Mouse (Mus musculus) embryonic facial prominence, embryonic 13.5 days (tissue): Measurements from ENCODE around the gene Fbln1. TPM values are rescaled to one million over a fixed set of nuclear protein-coding genes. Genes with fewer than 3 reads are reported as not detected.

Experiments
- ATAC-seq: fragments of 200-750 bp; cut with Nextera tagmentation; 2 replicates; pipeline ENCODE4 v1.8.0; 2017; ENCODE audit warnings: low read depth; ENCODE audit not compliant: insufficient number of reproducible peaks, insufficient read depth, low FRiP score, low TSS enrichment
- H3K27ac ChIP-seq: fragments of 300-500 bp; sonication (generic); 2 replicates; pipeline ENCODE4 v1.5.1; 2015; ENCODE audit warnings: moderate library complexity, mild to moderate bottlenecking, inconsistent platforms
- H3K27me3 ChIP-seq: fragments of 300-500 bp; sonication (generic); 2 replicates; pipeline ENCODE4 v1.6.1; 2015; ENCODE audit warnings: mild to moderate bottlenecking, inconsistent platforms
- H3K36me3 ChIP-seq: fragments of 300-500 bp; sonication (generic); 2 replicates; pipeline ENCODE4 v1.6.1; 2015; ENCODE audit warnings: mild to moderate bottlenecking, inconsistent platforms
- H3K4me1 ChIP-seq: fragments of 300-500 bp; sonication (generic); 2 replicates; pipeline ENCODE4 v1.6.1; 2015; ENCODE audit warnings: inconsistent platforms
- H3K4me2 ChIP-seq: fragments of 300-500 bp; sonication (generic); 2 replicates; pipeline ENCODE4 v1.6.1; 2015; ENCODE audit warnings: moderate library complexity, mild to moderate bottlenecking, inconsistent platforms
- H3K4me3 ChIP-seq: fragments of 300-500 bp; sonication (generic); 2 replicates; pipeline ENCODE4 v1.5.1; 2015; ENCODE audit warnings: mild to moderate bottlenecking, inconsistent platforms
- H3K9ac ChIP-seq: fragments of 300-500 bp; sonication (generic); 2 replicates; pipeline ENCODE4 v1.6.1; 2015; ENCODE audit warnings: mild to moderate bottlenecking, inconsistent platforms
- H3K9me3 ChIP-seq: fragments of 300-500 bp; sonication (generic); 2 replicates; pipeline ENCODE4 v1.6.1; 2016; ENCODE audit warnings: inconsistent platforms
- WGBS: fragments of 180-500 bp; shearing (Covaris S2); methylation state at CpG from one replicate; pipeline ENCODE4 v1.1.7; 2015; ENCODE audit warnings: mixed read lengths; 5-methylcytosine and 5-hydroxymethylcytosine counted together
- polyA plus RNA-seq: library from polyadenylated mRNA; unstranded; fragments of >200 nt; fragmentation: Nextera tagmentation; extraction: Ambion mirVana; gene quantifications from 2 replicates; pipeline ENCODE4 v1.2.1, GENCODE M21; 2015

Fbln1 gene
- 226 and 238 TPM in 2 replicates for polyA plus RNA-seq

GRCm38 (mm10) chr15:85205792-85206702 lies at the start of gene Fbln1:
Gene Fbln1 (plus strand): TSS chr15:85205949.
- Histone ChIP-seq H3K4me3 (peak within 1 kb of the TSS; percentile 79), H3K27ac (peak within 1 kb of the TSS; percentile 95), H3K36me3 (peaks cover 20% of the 10 kb centered on the region), H3K4me1 (peaks cover 50% of the 10 kb centered on the region), H3K27me3 (no peaks in the 10 kb centered on the region), H3K4me2 (peak within 1 kb of the TSS; percentile 88), H3K9me3 (no peaks in the 10 kb centered on the region), H3K9ac (peak within 1 kb of the TSS; percentile 96)
- peak; percentile 85 for ATAC-seq
- under 1% methylated on average over 64 of the region's 64 CpGs for WGBS

DNA sequence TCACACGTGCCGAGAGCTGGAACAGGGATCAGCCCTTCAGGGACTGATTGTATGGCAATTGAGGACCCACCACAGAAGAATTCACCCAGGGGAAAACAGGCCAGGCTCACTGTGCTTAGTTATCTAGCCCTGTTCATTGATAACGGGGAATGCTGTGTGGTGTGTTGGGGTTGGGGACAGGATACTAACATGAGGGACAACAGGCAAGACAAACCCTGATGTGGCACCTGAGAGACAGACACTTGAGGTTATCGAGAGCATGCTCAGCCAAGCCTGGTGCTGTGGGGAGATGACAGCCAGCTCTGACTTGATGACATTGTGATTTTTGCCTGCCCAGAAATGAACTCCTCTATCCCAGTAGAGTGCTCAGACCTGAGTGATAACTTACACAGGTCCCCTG lies 49.6 kb upstream of the Fbln1 start:
- no peak overlapping the region for H3K27ac ChIP-seq
- ATAC-seq, result no peak
- H3K4me2 ChIP-seq, result no peak overlapping the region
- 56% methylated on average over 4 of the region's 4 CpGs for WGBS
- no peaks in the 10 kb centered on the region for H3K36me3 ChIP-seq
- no peak overlapping the region for H3K9ac ChIP-seq
- no peak overlapping the region for H3K4me3 ChIP-seq
- no peaks in the 10 kb centered on the region for H3K27me3 ChIP-seq
- no peaks in the 10 kb centered on the region for H3K9me3 ChIP-seq
- peaks cover 11% of the 10 kb centered on the region for H3K4me1 ChIP-seq

GRCm38 (mm10) chr15:85161416-85161815 lies 44.3 kb upstream of the Fbln1 start:
- H3K27me3 ChIP-seq, result no peaks in the 10 kb centered on the region
- no peaks in the 10 kb centered on the region for H3K36me3 ChIP-seq
- H3K27ac ChIP-seq, result no peak overlapping the region
- H3K4me3 ChIP-seq, result no peak overlapping the region
- no peak overlapping the region for H3K4me2 ChIP-seq
- H3K9me3 ChIP-seq, result no peaks in the 10 kb centered on the region
- H3K9ac ChIP-seq, result no peak overlapping the region
- ATAC-seq, result no peak
- H3K4me1 ChIP-seq, result peaks cover 41% of the 10 kb centered on the region

GRCm38 (mm10) chr15:85162693-85163663 lies 42.8 kb upstream of the Fbln1 start:
- no peak overlapping the region for H3K9ac ChIP-seq
- 0 out of 2 replicates have a peak overlapping the region, but pooled peaks have one; percentile 3 for H3K4me2 ChIP-seq
- H3K4me1 ChIP-seq, result peaks cover 56% of the 10 kb centered on the region
- 27% methylated on average over 21 of the region's 21 CpGs for WGBS
- H3K9me3 ChIP-seq, result no peaks in the 10 kb centered on the region
- peak overlapping the region; percentile 88 for H3K27ac ChIP-seq
- H3K36me3 ChIP-seq, result no peaks in the 10 kb centered on the region
- H3K4me3 ChIP-seq, result no peak overlapping the region
- no peaks in the 10 kb centered on the region for H3K27me3 ChIP-seq
- no peak for ATAC-seq

GRCm38 (mm10) chr15:85166433-85166933 lies 39.3 kb upstream of the Fbln1 start:
- Histone ChIP-seq H3K4me3 (no peak overlapping the region), H3K9ac (peak overlapping the region; percentile 49), H3K27me3 (no peaks in the 10 kb centered on the region), H3K36me3 (no peaks in the 10 kb centered on the region), H3K4me1 (peaks cover 72% of the 10 kb centered on the region), H3K4me2 (peak overlapping the region; percentile 41), H3K9me3 (no peaks in the 10 kb centered on the region), H3K27ac (peak overlapping the region; percentile 96)
- 9% methylated on average over 11 of the region's 11 CpGs for WGBS
- peak; percentile 82 for ATAC-seq

- WGBS, result 37% methylated on average over 12 of the region's 12 CpGs
- Histone ChIP-seq H3K9ac (peak overlapping the region; percentile 49), H3K4me2 (peak overlapping the region; percentile 41), H3K4me3 (no peak overlapping the region), H3K36me3 (no peaks in the 10 kb centered on the region), H3K27me3 (no peaks in the 10 kb centered on the region), H3K27ac (peak overlapping the region; percentile 96), H3K9me3 (no peaks in the 10 kb centered on the region), H3K4me1 (peaks cover 72% of the 10 kb centered on the region)
- no peak for ATAC-seq
Observed at GRCm38 (mm10) chr15:85167086-85167679, 38.6 kb upstream of the Fbln1 start.

DNA sequence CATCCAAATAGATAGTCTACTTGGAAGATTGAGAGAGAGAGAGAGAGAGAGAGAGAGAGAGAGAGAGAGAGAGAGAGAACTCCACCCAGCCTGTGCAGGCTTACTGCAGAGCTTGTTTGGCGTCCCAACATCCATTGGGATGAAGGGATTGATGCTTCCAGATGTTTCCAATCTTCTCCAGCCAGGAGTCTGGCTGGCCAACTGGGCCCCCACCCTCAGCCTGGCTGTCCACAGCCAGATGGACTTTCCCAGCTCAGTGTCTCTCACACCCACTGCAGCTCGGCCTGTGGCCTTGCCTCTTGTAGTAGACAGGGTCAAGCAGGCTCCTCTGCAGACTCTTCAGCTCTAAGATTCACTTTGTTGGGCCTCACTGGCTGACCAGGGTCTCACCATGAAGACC lies 33.7 kb upstream of the Fbln1 start:
- Histone ChIP-seq H3K4me3 (no peak overlapping the region), H3K9me3 (no peaks in the 10 kb centered on the region), H3K9ac (no peak overlapping the region), H3K4me2 (no peak overlapping the region), H3K27me3 (no peaks in the 10 kb centered on the region), H3K4me1 (peaks cover 39% of the 10 kb centered on the region), H3K36me3 (no peaks in the 10 kb centered on the region), H3K27ac (no peak overlapping the region)
- no peak for ATAC-seq
- WGBS, result 51% methylated on average over 2 of the region's 2 CpGs

DNA sequence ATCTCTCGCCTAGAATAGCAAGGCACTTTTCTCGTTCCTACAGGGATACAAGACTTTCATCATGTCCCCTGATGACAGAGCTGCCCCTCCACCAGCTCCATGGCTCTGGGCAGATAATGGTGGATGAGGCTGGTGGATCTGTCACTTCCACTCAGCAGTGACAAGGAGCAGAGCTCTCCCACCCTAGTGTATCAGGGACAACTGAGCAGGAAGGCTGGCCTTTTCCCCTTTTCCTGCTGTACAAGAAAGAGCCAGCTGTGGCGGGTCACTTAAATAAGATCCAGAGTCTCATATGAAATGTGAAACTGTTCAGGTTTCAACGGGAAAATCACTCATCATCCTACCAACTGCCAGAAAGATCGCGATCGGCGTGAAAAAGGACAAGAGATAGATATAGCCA lies 32.3 kb upstream of the Fbln1 start:
- no peak overlapping the region for H3K4me2 ChIP-seq
- peaks cover 33% of the 10 kb centered on the region for H3K4me1 ChIP-seq
- no peaks in the 10 kb centered on the region for H3K9me3 ChIP-seq
- H3K27me3 ChIP-seq, result no peaks in the 10 kb centered on the region
- peak overlapping the region; percentile 51; the same call in 1 of the 2 replicates for H3K27ac ChIP-seq
- WGBS, result 36% methylated on average over 8 of the region's 8 CpGs
- no peak for ATAC-seq
- H3K9ac ChIP-seq, result no peak overlapping the region
- no peaks in the 10 kb centered on the region for H3K36me3 ChIP-seq
- H3K4me3 ChIP-seq, result no peak overlapping the region

GRCm38 (mm10) chr15:85174060-85174459 lies 31.7 kb upstream of the Fbln1 start:
- H3K9me3 ChIP-seq, result no peaks in the 10 kb centered on the region
- WGBS, result 49% methylated on average over 10 of the region's 10 CpGs
- H3K27me3 ChIP-seq, result no peaks in the 10 kb centered on the region
- no peak overlapping the region for H3K4me3 ChIP-seq
- H3K4me1 ChIP-seq, result peaks cover 34% of the 10 kb centered on the region
- no peak overlapping the region for H3K4me2 ChIP-seq
- H3K36me3 ChIP-seq, result no peaks in the 10 kb centered on the region
- ATAC-seq, result no peak
- no peak overlapping the region; the same call in 1 of the 2 replicates for H3K27ac ChIP-seq
- no peak overlapping the region for H3K9ac ChIP-seq

- Histone ChIP-seq H3K9me3 (no peaks in the 10 kb centered on the region), H3K27me3 (no peaks in the 10 kb centered on the region), H3K9ac (no peak overlapping the region), H3K4me3 (no peak overlapping the region), H3K4me1 (peaks cover 45% of the 10 kb centered on the region), H3K36me3 (no peaks in the 10 kb centered on the region), H3K4me2 (no peak overlapping the region), H3K27ac (no peak overlapping the region)
- no peak for ATAC-seq
- 86% methylated on average over 8 of the region's 8 CpGs for WGBS
Observed at GRCm38 (mm10) chr15:85177576-85177975, 28.2 kb upstream of the Fbln1 start.

DNA sequence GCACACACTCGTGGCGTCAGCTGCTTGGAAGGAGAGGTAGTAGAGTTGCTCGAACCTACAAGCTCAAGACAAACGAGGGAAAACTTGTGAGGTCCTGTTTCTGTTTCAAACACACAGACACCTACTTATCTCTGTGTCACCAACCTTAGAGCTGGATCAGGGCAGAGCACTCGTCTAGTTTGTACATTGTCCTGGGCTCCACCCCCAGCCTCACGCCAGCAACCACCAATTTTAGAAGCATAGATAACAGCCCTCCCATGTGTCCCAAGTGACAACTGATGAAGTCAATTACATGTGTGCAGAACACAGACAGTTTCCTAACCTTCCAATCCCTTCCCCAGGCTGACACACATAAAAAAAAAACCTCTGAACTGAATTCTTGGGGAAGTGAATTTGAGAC lies 27.6 kb upstream of the Fbln1 start:
- no peak for ATAC-seq
- 74% methylated on average over 6 of the region's 6 CpGs for WGBS
- H3K9ac ChIP-seq, result no peak overlapping the region
- no peak overlapping the region for H3K27ac ChIP-seq
- no peaks in the 10 kb centered on the region for H3K27me3 ChIP-seq
- peaks cover 42% of the 10 kb centered on the region for H3K4me1 ChIP-seq
- no peaks in the 10 kb centered on the region for H3K36me3 ChIP-seq
- H3K4me2 ChIP-seq, result no peak overlapping the region
- no peak overlapping the region for H3K4me3 ChIP-seq
- H3K9me3 ChIP-seq, result no peaks in the 10 kb centered on the region
